Mouse (Mus musculus) adrenal gland, postnatal 25 days (tissue): Measurements from ENCODE around the gene B4galt1. TPM values are rescaled to one million over a fixed set of nuclear protein-coding genes. Genes with fewer than 3 reads are reported as not detected.
A peak's percentile ranks its signal among the peaks of the same experiment; 100 is the strongest.

Experiments
- DNase-seq: peaks from one replicate; pipeline ENCODE4 v3.0.0; 2021; ENCODE audit warnings: mixed read lengths
- total RNA-seq: library from RNA; stranded (reverse); gene quantifications from 2 replicates; pipeline ENCODE4 v1.2.3, GENCODE M21; 2021

The B4galt1 gene
- total RNA-seq, 1 experiment from 2014 or later: 91.5 TPM

DNA sequence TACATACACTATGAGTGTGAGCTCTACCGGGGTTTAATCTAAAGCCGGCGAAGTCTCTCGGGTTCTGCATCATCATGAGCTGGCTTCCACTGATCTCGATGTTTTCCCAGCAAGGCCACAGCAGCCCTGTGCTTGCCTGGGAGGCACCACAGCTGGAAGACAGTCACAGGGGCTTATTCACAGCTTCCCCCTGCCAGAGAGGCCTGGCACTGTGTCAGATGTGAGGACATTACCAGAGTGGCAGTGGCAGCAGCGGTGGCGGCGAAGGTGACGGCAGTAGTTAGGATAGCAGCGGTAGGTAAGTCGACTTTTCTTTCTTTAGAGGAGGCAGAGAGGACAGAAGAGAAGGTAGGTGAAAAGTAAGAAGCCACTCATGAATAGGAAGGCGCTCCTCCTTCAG is 35.9 kb downstream of the B4galt1 start:
- DNase-seq: peak; percentile 60

DNA sequence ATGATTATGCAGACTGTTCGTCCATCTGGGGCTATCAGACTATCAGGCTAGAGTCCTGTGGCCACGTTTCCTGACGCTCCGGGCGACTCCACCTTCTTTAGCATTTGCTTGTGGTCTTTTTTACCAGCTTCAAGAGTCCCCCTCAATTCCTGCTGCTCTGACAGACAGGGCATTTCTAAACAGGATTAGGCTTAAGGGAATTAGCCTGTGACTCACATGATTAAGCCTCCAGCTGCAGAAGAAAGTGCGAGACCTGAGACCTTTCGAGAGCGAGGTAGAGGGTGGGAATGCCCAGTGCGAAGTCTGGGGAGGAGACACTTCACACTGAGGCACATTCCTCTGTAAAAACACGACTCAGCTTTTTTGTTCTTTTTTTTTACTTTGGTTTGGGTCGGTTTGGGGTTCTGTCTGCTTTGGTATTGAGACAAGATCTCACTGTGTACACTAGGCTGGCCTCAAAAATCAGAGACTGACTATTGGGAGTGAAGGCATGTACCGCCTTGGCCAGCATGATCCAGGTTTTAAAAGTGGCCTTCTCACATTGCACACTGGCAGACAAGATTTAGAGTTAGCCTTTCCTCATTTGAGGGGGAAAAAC is 37.9 kb downstream of the B4galt1 start:
- DNase-seq: no peak

GRCm38 (mm10) chr4:40815120-40815519 is 38.7 kb downstream of the B4galt1 start:
- DNase-seq: no peak

GRCm38 (mm10) chr4:40814359-40814758 is 39.4 kb downstream of the B4galt1 start:
- no peak for DNase-seq

- no peak for DNase-seq
Observed at GRCm38 (mm10) chr4:40812891-40813290, 40.9 kb downstream of the B4galt1 start.

DNA sequence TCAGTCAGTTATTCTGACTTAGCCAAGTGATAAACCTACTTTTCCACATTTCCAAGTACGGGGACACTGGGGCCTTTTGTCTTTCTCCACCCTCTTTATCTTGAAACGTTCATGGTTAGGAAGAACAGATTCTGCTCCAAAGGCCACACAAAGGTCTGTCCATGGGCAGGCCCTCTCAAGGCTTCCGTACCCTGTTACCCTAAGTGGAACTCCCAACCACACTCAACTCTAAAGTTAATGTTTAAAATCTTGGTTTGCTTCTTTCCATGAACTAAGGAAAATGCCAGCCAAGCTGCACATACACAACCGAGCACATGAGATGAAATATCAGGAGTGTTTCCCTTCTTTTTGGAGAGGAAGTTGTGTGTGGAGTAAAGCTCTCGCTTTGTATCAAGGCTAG is 43.3 kb downstream of the B4galt1 start:
- DNase-seq: no peak

DNA sequence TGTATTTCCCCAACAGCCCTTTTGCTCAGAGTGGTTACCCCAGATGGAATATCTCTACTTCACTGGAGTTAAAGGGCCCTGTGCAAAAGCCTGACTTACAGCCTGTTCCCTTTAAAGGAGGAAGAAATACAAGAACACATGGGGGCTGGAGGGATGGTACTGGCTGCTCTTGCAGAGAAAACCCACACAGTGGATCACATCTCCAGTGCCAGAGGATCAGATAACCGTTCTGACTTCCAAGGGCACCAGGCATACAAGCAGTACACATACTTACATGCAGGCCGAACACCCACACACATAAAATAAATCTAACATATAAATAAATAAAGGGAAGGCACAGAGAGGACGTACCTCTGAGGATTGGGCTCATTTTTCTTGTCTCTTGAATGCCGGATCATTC is 46.4 kb downstream of the B4galt1 start:
- no peak for DNase-seq

DNA sequence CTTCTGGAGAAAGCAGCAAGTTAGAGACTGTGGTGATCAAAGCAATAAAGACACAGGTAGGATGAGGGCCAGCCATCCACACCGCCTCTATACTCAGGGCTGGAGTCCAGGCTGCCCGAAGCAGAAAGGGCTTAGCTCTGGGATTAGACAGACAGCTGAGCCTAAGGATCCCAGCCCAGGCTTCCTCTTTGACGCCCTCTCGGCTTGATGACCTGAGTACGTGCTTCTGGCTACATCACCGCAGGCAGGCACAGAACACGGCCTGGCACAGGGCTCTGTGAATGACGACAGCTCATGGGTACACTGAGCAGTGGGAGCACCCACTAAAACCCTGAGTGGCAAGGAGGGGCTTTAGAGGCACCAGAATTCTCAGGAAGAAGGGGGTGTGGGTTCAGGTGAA is 48.4 kb downstream of the B4galt1 start:
- DNase-seq: no peak

- no peak for DNase-seq
Observed at GRCm38 (mm10) chr4:40802787-40803186, 51.0 kb downstream of the B4galt1 start.

- DNase-seq: no peak
Observed at GRCm38 (mm10) chr4:40801908-40802307, 51.9 kb downstream of the B4galt1 start.

DNA sequence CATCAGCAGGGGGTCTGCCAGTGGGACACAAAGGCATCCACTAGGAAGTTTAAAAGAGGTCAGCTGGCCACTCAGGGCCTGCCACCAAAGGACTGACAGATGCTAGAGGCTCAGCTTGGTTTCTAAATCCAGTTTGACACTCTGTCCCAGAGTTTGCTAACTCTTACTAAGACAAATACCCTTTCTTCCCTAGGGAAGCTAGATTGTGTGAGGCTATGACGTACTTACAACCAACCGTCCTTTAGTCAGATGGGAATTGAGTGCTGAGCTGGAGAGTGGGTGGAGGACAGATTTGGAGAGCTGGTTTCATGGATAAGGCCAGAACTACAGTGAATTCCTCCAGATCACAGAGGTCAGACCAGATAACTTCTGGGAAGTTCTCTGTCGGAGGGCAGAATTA is 52.9 kb downstream of the B4galt1 start:
- no peak for DNase-seq

GRCm38 (mm10) chr4:40798833-40799555 is 54.8 kb downstream of the B4galt1 start:
- DNase-seq: peak; percentile 84

GRCm38 (mm10) chr4:40795761-40796160 is 58.0 kb downstream of the B4galt1 start:
- no peak for DNase-seq

DNA sequence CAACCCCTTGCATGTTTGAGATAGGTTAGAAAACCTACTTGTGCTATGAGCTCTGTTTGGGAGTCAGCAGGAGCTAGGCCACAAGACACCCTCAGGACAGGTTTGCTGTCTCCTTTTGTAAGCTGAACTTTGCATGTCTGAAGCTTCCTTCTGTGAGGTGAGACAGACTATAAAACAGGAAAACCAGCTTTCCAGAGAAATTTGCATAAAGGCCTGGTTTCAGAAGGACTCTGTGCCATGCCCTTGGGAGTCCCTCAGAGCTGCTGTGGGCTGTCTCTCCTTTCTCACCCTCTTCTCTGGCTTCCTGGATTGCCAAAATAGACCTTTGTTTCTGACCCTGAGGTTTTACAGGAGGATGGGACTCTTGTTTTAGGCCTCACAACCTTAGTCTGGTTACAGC is 59.5 kb downstream of the B4galt1 start:
- DNase-seq: no peak

GRCm38 (mm10) chr4:40791176-40791575 is 62.6 kb downstream of the B4galt1 start:
- no peak for DNase-seq

DNA sequence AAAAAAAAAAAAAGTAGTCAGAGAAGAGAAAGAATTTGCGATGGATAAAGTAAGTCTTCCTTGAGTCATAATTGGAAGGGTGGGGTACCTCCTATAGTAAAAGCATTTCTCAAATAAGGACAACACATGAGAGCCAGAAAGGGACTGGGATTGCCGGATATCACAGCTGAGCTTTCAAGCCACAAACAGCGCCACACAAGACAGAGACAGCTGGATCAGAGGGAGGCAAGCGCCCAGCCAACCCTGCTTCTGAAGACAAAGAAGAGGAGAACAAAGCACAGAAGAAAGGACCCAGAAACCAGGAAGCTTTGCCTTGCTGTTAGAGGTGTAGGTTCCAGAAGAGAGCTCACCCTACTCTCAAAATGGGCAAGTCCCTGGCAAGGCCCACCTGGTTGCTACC is 67.2 kb downstream of the B4galt1 start:
- DNase-seq: no peak

- no peak for DNase-seq
Observed at GRCm38 (mm10) chr4:40785620-40786166, 68.1 kb downstream of the B4galt1 start.

DNA sequence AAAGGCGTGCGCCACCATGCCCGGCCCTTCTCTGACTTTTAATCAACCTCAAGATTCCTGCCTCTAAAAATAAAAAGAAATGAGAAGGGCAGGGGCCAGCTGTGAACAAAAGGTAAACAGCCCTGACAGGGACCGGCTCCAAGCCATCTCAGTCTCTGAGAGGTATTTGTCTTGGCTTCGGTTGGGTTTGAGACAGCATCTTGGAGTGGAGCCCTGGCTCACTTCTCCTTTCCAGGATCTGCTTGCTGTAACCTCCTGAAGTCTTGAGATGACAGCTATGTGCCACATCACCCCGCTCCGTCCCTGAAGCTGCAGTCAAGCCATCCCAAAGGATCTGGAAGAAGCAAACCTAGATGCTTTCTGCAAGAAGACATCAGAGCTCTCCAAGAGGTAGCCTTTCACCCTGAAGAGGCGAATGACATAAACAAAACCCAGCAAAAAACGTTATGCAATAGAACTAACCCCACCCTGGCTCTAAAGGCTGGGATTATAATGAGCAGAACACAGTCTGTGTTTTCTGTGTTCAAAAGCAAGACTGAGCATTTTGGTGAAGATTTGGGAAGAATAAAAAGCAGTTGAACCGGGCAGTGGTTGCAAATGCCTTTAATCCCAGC is 69.1 kb downstream of the B4galt1 start:
- DNase-seq: no peak

- no peak for DNase-seq
Observed at GRCm38 (mm10) chr4:40783049-40783448, 70.8 kb downstream of the B4galt1 start.

GRCm38 (mm10) chr4:40781797-40782495 is 71.9 kb downstream of the B4galt1 start:
- no peak for DNase-seq

DNA sequence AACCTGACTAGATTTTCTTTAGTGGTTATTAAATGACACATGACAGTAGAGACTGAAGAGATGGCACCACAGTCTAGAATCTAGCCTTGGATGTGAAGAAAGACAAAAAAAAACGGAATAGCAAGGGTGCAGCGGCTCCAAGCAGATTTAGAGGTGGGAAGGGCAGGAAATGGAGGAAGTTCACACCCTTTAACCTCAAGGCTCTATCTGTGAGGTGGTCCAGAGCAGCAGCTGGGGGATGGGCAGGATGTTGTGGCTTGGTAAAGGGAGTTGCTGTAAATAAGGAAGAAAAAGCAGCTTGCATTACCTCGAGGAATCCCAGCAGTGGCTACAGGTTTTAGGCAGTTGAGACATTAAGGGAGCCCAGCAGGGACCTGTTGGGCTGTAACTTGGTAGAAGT is 72.7 kb downstream of the B4galt1 start:
- DNase-seq: no peak

- DNase-seq: peak; percentile 45
Observed at GRCm38 (mm10) chr4:40778656-40779055, 75.1 kb downstream of the B4galt1 start.

GRCm38 (mm10) chr4:40777116-40777515 is 76.7 kb downstream of the B4galt1 start:
- DNase-seq: no peak
